ENCODE assay signal across 14 mouse cellular contexts in the genomic region with DNA sequence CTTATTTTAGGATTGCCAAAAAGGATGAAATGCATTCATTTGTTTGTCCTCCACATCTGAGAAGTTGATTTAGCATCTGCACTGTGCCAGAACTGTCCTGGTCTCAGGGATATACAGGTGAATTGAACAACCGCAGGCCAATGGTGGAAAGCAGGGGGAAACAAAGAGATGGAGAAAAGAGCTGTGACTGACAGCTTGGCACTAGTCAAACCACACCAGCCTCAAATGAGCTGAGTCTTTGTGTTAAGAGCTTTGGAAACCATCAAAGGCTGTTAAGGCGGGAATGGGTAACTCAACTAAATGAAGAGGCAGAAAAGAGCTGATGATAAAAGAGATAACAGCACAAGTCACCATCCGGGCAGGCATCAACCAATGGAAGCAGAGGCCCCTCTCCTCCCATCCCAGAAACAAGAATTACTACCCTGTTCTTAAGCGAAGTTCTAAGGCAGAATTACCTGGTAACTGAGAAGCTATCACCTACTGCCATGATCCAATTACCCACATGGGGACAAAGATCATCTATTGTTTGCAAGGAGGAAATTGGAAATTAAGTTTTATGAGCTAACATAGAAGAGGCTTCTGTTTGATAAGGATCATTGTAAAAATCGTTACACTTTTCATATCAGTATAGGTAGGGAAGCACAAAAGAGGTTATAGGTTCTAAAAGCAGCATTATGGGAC.
"Had no signal": no experiment of that assay in that cellular context is flagged by ENCODE, and none has a peak within 500 bp of the region (broad histone marks: within the 10 kb centered on the region; RNA-seq: fewer than 3 reads in every experiment).

No protein-coding gene starts in this region.

- H3K9me3 ChIP-seq: limb, embryonic 13.5 days; liver, embryonic 13.5 days; midbrain, embryonic 12.5 days; stomach, embryonic 15.5 days had no signal

- H3K27ac ChIP-seq: limb, embryonic 13.5 days; liver, embryonic 13.5 days; macrophage; midbrain, embryonic 12.5 days; stomach, embryonic 15.5 days had no signal

- H3K4me3 ChIP-seq: limb, embryonic 13.5 days; liver, embryonic 13.5 days; midbrain, embryonic 12.5 days; stomach, embryonic 15.5 days had no signal

- H3K9ac ChIP-seq: limb, embryonic 13.5 days; liver, embryonic 13.5 days; midbrain, embryonic 12.5 days; stomach, embryonic 15.5 days had no signal

- H3K4me1 ChIP-seq: limb, embryonic 13.5 days; liver, embryonic 13.5 days; midbrain, embryonic 12.5 days; stomach, embryonic 15.5 days had no signal

- H3K27me3 ChIP-seq: limb, embryonic 13.5 days; liver, embryonic 13.5 days; stomach, embryonic 15.5 days had no signal

- ATAC-seq: midbrain, embryonic 16.5 days had no signal

- DNase-seq: kidney, adult 9 months; kidney, postnatal 14 days; kidney, postnatal 4 days; left cerebral cortex, postnatal 4 days; liver, embryonic 13.5 days; lung, adult 2 months; right cerebral cortex, postnatal 25 days; spleen, adult 18-20 months; thymus, postnatal 36 days had no signal

- H3K36me3 ChIP-seq: limb, embryonic 13.5 days; liver, embryonic 13.5 days; midbrain, embryonic 12.5 days; stomach, embryonic 15.5 days had no signal

- H3K4me2 ChIP-seq: liver, embryonic 13.5 days; midbrain, embryonic 12.5 days; stomach, embryonic 15.5 days had no signal
